Mouse (Mus musculus) kidney, adult 2 months (tissue): Measurements from ENCODE around the gene Cenpl.

Experiments
- CTCF ChIP-seq: fragments of 200-500 bp; conservative IDR thresholded peaks from 2 replicates; pipeline ENCODE4 v1.5.1; 2011; ENCODE audit warnings: low read depth, mild to moderate bottlenecking, control low read depth, low read length, moderate library complexity, mixed read lengths; ENCODE audit not compliant: insufficient read depth, insufficient read length
- POLR2A ChIP-seq: fragments of 200-500 bp; IDR thresholded peaks from one replicate; pipeline ENCODE4 v1.6.1; 2011; ENCODE audit warnings: low read depth, low read length, control low read depth

DNA sequence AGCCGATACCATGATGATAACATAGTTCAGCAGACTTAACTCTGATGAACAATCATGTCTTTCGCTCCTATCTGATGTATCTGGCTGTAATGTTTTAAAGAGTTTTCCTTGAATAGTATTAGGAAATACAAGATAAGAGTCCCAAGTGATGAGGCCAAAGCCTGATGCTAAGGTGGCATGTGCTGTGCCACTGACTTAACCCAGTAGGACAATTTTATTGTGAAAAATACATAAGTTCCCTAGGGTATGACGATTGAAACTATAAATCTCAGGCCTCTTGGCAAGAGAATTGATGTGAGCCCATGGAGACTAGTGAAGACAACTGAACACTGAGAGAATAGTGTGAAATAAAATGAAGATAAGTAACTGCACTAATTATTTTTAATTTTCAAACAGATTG, 32.9 kb upstream of the Cenpl start:
- TF ChIP-seq CTCF, result no peak
- TF ChIP-seq POLR2A, result no peak
